Mouse (Mus musculus) gastrocnemius, postnatal 25 days (tissue): ENCODE data around the gene Birc7. TPM values are rescaled to one million over a fixed set of nuclear protein-coding genes. Genes with fewer than 3 reads are reported as not detected.
A peak's percentile ranks its signal among the peaks of the same experiment; 100 is the strongest.

Source experiments
- DNase-seq: peaks from one replicate; pipeline ENCODE4 v3.0.0; 2022
- total RNA-seq, 2 experiments: library from RNA; stranded (reverse); gene quantifications; 1 replicate in 1 of 2; 2 replicates in 1 of 2; pipeline ENCODE4 v1.2.3; 2021

Birc7 gene
- total RNA-seq, 2 experiments from 2014 or later, result not detected

DNA sequence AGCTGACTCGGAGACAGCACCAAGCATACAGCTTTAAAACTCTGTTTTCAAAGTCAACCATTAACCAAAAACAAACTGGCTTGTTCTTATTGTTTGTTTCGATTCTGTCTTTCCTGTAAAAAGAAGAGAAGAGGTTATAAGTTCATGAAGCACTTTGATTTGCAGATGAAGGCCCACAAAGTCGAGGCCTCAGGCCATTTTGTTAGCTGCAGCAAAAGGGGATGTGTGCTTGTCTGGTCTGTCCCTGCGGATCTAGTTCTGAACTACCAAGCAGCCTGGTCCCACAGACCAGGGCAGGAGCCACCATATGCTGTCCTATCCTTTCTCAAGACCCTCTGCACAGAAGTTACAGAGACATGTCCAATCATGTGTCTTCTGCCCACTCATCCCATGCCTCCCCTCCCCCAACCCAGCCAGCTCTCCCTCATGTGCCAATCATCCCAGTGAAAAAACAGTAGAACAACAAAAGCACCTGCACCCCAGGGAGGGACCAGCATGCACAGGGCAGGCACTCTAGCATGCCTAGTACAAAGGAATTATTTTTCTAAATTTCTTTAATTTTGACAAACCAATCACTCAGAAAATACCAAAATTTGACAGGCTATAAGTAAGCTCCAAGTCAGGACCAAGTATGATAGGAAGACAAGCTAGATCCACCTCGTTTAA lies 23.1 kb upstream of the Birc7 start:
- no peak for DNase-seq

DNA sequence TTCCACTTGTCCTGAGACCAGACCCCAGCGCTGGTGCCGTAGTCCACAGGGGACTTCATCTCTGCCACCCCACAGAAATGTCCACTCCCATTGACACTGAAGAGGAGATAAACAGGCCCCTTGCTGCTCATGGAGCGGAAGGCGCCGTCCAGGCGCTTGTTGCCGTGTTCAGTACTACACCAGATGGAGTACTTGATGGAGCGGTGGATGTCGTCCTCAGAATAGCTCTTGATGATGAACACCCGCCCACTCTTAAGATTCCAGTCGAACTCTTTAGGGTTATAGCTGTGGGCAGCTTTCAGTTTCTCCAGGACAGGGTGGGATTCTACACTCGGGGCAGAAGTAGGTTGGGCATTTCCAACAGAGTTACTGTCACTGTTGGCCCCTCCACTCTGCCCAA lies 17.9 kb upstream of the Birc7 start:
- DNase-seq, result no peak

GRCm38 (mm10) chr2:180915886-180916433 lies 12.9 kb upstream of the Birc7 start:
- no peak for DNase-seq

GRCm38 (mm10) chr2:180919913-180920809 lies 8.7 kb upstream of the Birc7 start:
- peak; percentile 22 for DNase-seq

DNA sequence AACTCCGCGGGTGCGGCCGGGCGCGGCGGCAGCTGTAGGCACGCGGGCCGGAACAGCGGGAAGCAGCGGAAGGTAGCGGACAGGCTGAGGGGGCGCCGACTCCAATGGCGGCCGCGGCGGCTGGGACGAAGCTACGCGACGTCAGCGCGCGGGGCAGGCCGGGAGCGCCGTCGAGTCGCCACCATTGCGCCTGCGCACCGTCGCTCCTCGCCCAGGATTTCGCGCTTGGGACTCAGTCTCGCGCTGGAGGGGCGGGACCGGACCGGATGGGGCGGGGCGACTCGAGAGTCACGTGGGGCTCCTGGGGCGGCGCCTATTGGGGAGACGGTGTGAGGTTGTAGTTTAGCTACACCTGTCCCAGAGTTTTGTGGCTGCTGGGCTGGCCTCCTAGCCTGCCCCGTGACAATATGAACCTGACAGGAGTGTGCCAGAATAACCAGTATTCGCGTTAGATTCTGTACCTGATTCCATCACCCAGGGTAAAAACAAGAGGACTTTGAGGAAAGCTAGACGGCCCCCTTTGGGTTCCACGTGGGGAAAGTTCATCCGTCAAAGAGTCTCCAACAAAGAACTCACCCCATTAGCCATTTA lies 7.9 kb upstream of the Birc7 start, which contains the start of gene Ythdf1:
Gene Ythdf1 (minus strand): TSS at position 140 of the 591 bp plus-strand sequence.
- peak; percentile 96 for DNase-seq

DNA sequence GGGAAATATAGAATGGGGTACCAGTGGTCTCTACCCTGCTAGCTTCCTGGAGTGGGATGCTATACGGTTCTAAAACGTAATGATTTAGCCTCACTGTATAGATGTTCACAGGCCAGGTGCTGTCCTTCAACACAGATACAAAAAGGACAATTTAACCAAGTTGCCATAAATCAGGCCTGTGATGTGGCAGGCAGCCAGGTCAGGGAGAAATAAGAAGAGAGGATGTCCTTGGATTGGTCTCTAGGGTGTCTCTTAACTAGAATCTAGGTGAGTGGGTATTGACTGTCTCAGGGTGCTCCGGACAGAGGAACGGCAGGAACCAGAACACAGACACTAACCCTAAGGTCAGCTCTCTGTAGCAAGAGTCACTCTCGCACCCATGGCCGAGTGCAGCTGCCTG lies 6.1 kb upstream of the Birc7 start:
- DNase-seq, result no peak

GRCm38 (mm10) chr2:180925176-180925575 lies 3.6 kb upstream of the Birc7 start:
- peak; percentile 41 for DNase-seq

DNA sequence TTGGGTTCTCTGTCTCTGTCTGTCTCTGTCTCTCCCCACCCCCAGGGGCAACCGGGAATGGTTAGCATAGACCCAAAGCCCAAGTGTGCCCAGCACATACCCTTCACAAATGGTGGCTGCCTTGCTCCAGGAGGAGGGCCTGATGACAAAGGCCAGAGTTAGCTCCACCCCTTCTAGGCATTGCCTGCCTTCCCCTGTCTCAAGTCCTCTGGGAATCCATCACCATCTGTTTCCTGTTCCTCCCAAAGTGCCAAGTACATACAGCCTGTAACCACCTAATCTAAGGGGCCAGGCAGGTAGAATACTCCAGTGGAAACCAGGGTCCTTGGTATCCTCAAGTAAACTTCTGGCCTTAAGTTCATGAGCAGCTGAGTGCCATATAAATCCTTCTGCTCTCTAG lies 3.6 kb downstream of the Birc7 start:
- DNase-seq, result no peak

GRCm38 (mm10) chr2:180940187-180940586 lies 11.4 kb downstream of the Birc7 start:
- DNase-seq, result no peak

DNA sequence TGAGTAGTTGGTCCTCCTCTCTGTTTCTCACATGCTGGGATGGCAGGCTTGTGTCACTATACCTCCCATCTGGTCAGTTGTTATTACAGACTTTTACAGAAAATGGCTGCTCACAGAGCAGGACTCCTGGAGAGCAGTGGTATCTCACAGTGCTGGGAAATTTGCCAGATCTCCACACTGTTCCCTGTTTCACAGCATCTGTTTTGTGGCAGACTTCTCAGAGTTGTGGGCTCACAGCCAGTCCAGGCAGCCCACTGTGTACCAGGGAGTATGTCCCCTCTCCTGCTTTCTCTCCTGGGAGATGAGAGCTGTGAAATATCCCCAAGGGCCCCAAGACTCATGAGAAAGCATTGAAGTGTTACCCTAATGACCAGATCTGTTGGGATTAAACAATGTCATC lies 13.0 kb downstream of the Birc7 start:
- DNase-seq, result no peak

DNA sequence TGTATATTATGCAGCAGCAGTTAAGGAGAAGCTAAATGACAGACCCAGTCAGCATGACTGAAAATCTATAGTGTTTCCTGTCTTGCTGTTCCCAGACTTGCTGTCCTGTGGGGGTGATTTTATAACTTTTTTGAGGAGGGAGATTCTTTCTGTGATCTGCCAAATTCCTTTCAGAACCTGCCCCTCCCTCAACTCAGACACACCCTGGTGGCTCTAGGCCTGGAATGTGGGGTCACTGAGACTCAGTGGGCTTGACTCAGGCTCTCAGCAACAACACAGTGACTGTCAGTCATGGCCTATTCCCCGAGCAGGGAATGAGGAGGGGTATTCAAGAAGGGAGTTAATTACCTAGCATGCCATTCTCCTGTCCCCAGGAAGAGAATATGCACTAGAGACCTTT lies 21.1 kb downstream of the Birc7 start:
- no peak for DNase-seq

DNA sequence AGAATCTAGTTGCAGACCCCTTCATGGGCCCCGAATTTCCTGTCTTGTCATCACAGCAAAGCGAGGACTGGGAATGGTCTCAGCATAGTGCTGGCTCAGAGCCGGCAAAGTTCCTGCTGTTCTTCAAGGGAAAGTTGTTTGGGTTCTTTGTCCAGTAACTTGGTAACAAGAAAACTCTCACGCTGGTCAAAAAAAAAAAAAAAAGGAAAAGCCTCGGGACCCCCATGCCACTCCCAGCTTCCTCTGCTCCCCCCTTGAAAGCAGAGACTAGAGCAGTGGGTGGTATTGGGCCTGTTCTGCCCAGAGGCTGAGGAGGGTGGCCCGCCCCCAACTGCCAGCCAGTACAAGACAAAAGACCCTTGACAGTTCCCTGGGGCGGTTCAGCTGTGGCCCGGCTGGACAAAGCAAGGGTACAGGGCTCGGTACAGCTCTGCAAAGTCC lies 23.9 kb downstream of the Birc7 start:
- DNase-seq, result no peak

GRCm38 (mm10) chr2:180953638-180954037 lies 24.8 kb downstream of the Birc7 start:
- no peak for DNase-seq

GRCm38 (mm10) chr2:180954061-180955047 lies 25.5 kb downstream of the Birc7 start, which contains the start of gene Nkain4:
Gene Nkain4, minus strand, starts transcription at chr2:180954699.
- DNase-seq, result no peak

DNA sequence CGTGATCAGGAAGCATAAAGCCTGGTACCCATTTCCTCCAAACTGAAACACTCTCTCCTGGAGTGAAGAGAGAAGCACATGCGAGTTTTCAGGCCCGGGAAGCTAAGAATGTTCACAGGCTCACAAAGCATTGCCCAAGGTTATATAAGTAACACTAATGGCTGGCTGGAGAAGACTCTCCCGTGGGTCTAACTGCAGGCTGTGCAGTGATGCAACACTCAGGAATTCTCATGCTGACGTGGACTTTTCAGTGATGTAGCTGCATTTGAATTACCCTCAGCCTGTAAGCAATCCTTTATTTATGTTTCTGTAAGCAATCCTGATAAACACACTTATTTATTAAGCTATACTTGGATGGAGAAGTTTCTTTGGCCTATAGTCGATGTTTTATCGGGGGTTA lies 30.8 kb downstream of the Birc7 start:
- no peak for DNase-seq

- no peak for DNase-seq
Measured at GRCm38 (mm10) chr2:180960187-180960586, 31.4 kb downstream of the Birc7 start.

DNA sequence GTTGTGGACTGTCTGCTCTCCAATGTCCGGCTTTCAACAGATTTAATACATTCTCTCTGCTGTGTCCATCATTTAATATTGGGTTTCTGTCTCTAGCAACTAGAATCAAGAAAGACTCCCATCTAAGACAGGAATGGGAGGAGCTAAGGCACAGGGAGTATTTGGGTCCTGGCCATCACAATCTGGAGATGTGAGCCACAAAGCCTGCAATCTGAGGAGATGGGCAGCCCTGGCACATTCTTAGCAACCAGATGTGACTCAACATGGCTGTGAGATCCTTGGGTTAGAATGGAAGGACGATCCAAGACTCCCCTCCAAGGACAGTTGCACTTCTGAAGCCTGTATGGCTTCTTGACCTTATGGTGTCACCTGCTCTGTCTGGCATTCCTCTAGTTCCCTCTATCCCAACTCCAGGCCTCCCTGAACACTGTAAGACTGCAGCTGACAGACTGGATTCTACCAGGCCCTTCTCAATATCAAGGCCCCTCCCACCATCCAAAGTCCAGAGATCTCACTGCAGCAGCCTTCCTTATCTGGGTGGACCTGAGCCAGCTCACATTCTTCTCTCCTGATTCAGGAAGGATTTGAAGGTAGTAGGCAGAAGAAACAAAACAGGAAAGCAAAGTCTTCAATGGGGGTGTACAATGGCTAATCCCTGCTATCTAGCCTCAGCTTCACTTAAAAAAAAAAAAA lies 33.9 kb downstream of the Birc7 start:
- no peak for DNase-seq

DNA sequence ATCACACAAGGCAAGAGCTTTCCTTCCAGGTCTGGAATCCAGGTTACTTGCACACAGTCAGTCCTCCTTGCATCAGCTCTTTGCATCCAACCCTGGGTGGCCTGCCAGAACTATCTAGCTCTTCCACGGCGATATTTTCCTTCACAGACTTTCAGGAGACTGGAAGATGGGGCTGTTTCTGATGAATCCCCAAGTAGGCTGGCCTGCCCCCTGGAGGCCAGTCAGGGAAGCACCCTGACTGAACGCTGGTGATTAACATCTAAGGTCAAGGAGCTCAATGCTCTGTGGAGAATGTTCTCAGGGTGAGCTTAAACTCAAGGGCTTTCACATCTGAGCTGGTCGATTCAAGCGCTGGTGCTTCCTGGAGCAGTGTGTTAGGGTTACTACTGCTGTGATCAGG lies 35.1 kb downstream of the Birc7 start:
- DNase-seq, result peak; percentile 45

DNA sequence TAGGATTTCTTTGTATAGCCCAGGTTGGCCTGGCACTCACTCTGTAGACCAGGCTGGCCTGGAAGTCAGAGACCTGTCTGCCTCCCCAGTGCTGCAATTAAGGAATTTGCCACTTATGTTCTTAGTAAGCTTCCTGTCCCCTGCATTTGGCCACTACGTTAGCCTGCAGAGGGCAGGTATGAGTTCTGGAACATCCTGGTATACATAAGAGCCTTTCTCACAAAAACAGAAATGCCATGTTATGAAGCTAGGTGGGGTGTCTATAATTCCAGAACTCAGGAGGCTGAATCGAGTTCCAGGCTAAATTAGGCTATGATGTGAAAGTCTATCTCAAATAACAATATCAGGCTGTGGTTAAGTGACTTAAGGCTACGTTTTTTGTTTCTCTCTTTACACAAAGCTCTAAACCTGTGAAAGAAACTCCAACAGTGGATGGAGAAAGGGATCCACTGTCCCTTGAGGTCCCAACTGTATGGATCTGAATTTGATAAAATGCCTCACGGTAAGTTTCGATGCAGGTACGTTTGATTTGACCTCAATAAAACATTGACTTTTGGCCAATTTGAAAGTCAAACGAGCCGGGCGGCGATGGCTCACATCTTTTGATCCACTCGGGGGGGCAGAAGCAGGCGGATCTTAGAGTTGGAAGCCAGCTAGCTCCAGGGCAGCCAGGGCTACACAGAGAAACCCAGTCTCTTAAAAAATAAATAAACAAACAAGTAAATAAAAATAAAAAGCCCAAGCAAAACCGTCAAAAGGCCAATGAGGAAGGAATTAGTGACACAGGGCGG lies 37.5 kb downstream of the Birc7 start:
- no peak for DNase-seq
